Mouse (Mus musculus) cerebellum, postnatal 14 days (tissue): ENCODE results near the gene Gstm4.
A peak's percentile ranks its signal among the peaks of the same experiment; 100 is the strongest.
"Not testable (repeated sequence)": the region's sequence is repeated elsewhere in the genome, so short reads cannot be mapped to it uniquely, and the experiment has no call there.

ENCODE experiments used
- DNase-seq, 2 experiments: peaks; one replicate each; pipeline ENCODE4 v3.0.0; 2021; ENCODE audit warnings: mixed read lengths in 2 of 2

Gstm4 gene

DNA sequence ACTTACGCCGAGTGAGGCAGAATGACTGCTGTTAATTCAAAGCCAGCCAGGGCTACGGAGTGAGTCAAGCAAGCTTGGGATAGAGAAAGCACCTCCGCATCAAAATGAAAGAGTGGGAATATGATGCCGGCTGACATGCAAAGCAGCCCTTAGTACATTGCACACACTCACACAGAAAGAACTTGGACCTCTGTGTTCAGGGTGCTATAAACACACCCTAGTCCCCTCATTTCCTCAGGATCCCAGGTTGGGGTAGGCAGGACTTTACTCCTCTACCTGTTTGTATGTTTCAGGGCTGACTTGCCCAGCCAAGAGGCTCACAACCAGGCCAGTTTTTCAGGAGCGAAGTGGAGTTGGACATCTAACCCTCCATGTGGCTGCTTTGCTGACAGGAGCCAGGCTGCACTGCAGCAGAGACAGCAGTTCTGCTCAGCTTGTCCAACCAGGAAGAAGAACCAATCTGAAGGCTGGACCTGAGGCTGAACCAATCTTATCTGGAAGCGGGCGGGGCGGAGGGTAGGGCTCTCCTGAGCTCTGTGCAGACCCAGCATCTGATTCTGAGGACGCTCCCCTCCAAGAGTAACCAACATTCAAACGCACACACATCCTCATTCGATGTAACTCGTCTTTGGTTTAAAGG, 24.7 kb upstream of the Gstm4 start:
- no peak for DNase-seq

DNA sequence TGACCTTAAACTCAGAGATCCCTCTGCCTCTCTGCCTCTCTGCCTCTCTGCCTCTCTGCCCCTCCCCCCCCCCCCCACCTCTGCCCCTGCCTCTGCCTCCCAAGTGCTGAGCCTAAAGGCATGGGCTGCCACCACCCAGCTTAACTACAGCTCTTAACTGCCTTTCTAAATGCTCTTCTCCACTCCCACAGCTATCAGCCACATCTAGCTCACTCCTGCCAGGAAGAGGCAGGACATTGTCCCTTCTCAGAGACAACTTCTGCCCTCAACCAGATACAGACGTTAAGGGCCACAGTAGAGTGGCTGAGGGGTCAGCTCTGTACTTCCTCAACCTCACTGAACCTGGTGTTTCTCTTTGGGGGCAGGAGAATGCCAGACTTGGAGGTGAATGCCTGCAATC, 24.1 kb upstream of the Gstm4 start:
- DNase-seq = no peak

DNA sequence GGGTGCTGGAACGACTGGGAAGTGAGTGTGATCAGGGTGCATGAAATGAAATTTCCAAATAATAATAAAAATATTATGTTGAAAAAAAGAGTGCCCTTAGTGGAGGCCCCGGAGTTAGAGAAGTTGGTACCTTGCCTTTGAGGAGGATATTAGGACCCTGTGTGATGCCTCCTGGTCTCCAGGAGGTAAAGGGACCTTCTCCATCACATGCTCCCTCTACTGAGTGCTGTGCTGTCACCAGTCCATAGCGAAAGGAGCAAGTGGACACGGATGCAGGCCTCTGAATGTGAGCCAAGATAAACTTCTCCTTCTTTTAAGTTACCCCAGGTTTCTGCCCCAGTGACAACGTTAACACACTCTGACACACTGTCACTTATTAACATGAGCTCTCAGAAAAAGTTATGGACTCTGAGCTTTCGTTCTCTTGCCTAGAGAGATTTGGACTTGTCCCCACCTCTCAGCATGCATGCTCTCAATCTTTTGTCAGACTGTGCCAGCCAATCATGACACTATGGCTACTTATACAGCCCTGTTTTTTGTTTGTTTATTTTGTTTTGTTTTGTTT, 22.8 kb upstream of the Gstm4 start:
- DNase-seq = no peak

DNA sequence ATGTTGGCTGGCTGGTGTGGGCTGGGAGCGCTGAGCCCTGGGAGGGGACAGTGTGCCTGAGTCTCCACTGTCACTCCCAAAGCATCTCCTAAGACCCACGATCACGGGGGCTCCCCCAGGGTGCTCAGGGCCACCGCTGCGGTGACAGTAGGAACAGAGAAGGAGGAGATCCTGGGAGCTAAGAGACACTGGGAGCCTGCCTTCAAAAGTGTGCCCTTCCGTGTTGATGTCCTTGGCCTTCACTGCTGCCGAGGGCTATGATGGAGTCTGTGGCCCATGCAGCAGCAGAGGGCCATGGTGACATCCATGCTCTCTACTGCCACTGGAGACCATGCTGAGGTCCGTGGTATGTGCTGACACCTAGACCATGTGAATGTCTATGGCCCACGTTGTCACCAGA, 20.9 kb upstream of the Gstm4 start:
- no peak for DNase-seq

DNA sequence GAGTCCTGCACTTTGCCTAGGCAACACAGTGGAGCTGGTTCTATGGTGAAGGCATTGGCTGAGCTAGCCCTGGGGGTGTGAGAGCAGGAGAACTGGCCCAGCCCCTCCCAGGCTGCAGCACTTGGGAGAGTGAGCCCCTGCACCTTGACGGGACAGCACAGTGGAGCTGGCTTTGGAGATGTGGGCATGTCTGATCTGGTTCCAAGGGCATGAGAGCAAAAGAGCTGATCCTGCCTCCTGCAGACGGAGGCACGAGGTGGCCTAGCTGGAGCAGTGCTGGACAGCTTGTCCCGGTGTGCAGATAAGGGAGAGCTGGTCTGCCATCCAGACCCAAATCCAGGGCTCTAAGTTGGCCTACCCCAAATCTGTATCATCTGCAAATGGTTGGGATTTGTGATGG, 20.0 kb upstream of the Gstm4 start:
- DNase-seq = no peak

DNA sequence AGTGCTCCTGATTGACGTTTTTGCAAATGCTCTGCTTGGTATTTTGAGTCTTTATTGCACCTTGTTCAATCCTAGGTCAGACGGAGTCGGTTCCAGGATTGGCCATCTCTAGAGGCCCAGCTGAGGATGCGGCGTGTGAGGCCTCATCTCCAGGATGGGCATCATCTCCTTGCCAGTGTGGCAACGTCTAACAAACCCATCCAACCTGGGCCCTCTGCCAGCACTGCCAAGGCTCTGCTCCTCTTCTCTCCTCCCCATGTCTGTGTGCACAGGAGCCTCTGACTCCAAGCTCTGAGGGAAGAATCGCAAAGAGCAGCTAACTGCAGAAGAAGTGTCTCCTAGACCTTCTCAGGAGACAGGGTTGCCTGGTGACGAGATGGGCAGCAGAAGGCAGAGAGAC, 18.0 kb upstream of the Gstm4 start:
- peak in 1 of 2 experiments; percentile 35 for DNase-seq

DNA sequence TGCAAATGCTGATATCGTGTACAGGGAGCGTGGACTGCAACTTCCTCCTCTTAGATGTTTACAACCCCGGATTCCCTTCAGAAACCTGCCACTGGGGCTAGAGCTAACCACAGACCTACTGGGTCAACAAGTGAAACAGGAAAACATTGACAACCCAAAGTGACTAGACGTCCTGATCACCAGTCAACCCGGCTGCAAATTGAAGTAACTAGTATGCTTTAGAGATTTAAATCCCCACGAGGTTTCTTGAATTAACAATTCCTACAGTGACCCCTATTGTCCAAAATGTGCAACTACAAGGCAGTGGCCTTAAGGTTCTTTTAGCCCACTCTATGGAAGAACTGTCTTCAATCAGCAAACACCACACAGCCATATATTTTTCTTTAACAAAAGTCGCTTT, 16.7 kb upstream of the Gstm4 start:
- DNase-seq = peak; percentile 74 to 78

DNA sequence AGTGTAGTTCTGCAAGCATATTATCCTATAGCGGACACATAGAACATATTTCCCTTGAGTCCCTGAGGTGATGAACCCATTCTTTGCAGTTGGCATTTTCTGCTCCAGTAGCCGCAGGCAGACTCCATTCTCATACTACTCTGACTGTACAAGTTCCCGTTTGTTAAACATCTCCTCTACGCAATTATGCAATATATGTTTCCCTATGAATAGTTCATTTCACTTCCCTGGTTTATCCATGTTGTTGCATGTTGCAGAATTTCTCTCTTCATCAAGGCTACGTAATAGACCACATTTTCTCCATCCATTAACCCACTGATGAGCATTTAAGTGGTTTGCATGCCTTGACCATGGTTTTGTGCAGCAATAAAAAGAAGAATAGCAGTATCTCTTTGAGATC, 5.8 kb upstream of the Gstm4 start:
- no peak for DNase-seq

DNA sequence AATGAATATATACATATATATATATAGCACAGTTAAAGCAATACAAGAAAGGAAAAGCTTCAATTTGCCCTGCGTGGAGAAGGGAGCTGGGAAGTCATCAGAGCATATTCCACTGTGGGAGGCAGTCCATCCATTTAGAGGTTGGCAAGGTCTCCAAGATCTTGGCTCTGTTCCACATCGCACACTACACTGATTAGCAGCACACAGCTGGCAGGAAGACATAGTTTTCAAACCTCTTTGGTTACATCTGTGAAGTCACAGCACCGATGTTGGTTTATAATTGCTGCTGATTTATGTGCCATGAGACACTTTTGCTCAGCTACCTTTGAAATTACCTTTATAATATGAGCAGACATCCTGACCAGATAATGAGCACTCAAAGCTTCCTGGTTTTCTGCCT, 3.6 kb upstream of the Gstm4 start:
- DNase-seq = no peak

DNA sequence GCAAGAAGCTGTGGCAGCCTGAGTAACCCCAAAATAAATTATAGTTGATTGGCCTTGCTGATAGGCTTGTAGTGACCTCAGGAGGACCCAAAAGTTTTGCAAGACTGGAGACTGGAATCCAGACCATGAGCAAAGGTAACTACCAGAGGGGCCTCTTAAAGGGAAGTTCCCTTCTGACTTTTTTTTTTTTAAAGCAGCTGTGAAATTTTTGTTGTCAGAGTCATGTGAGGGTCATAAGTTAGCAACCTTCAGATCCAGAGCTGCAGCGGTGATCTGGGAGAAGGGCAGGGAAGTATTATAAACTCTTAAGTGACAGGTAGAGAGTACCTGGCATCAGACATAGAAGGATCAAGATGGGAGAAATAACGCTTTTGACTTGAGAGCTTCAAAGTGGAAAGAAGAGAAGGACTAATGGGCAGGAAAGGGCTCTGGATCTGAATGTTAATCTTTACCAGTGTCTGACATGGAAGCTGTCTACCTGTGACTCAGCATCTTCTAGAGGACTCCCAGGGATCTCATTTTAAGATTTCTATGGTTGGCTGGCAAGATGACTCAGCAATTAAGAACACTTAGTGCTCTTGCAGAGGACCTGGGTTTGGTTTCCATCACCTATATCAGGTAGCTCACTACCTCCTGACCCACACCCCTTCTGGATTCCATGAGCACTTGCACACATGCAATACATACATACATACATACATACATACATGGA, 2.4 kb upstream of the Gstm4 start:
- no peak for DNase-seq

DNA sequence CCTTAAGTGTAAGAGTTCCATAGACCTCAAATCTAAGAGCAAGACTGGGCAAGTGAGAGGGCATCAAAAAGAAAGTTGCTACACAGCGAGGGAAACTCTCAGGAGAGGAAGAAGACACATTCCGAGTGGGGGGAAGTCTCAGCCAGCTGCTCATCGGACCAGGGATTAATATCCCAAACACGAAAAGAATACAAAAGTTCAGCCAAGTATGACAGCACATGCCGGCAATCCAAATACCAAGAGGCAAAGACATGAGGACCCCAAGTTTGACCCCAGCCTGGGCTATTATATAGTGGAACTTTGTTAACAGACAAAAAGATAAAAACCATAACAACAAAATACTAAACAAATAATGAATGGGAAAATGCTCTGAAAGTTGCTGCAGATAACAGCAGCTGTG, 11.5 kb downstream of the Gstm4 start:
- no peak for DNase-seq

DNA sequence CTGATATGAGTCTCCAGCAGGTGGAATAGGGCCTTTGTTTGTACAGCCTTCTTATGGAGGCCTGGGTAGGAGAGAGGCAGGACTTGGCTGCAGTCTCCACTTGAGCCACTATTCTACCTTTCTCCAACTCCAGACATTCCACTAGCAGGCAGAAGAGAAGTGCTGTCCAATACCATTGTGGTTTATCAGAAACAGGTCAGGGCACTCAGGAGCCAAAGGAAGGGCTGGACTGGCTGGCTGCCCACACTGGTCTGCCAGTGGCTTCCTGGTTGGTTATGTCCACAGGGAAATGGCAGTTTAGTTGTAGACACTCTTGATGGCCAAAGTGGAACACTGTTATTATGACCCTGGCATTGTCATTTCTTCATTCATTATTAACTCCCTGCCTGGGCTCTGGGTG, 12.6 kb downstream of the Gstm4 start:
- DNase-seq = no peak

DNA sequence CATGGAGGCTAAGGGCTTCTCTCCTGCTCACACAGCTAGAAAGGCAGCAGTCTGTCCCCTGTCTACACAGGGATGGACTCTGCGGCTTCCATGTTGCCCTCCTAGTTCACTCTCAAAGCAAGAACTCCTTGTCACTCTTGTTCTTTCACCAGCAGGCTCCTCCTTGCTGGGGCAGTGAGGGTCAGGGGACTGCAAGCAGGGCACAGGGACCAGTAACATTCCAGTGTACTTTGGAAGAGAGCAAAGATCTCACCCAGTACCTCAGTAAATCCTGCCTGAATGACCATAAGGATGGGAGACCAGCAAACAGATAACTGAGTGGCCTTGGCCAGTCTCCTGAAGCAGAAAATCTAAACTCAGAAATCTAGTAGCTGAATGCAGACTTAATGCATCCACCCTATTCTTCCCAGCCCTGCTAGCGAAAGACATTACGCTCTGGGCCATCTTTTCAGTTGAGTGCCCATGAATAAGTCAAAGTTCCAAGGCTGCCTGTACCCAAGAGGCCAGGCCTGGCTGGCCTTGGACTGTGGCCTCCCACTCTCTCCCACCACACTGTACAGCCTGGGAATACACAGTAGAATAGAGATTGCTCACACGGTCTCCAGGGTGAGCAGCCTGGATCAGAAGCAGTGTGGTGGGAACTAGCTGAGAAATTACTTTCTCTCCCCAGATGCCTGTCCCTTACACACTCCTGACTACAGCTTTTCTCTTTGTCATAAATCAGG, 15.9 kb downstream of the Gstm4 start:
- no peak for DNase-seq

DNA sequence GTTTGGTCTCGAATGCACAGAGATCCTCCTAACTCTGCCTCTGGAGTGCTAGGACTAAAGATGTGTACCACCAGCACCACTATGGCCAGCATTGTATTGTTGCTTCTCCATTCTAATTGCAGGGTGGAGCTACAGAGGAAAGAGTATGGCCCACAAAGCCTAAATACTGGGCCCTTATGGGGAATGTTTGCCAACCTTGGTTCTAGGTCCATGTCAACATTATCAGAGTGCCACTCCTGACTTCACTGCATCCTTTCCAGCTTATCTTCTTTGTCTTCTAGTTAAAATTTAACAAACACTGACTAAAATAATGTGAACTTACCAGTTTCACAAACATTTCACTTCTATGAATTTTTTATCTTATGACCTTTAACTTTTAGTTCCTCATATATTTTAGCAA, 18.1 kb downstream of the Gstm4 start:
- no peak for DNase-seq

DNA sequence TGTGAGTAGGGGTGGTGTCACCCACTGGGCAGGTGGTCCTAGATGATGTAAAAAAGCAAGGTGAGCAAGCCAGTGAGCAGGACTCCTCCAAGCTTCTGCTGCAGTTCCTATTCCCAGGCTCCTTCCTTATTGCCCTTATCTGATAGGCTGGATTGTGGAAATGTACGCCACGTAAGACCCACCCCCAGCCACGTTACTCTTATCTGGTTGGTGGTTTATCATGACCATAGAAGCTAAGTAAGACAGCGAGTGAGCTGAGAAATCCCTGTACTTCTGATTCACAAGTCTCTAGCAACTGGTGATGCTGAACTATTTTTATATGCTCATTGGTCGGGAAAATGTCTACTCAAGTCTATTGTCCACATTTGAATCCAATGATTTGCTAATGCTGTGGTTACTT, 18.6 kb downstream of the Gstm4 start:
- DNase-seq = no peak

DNA sequence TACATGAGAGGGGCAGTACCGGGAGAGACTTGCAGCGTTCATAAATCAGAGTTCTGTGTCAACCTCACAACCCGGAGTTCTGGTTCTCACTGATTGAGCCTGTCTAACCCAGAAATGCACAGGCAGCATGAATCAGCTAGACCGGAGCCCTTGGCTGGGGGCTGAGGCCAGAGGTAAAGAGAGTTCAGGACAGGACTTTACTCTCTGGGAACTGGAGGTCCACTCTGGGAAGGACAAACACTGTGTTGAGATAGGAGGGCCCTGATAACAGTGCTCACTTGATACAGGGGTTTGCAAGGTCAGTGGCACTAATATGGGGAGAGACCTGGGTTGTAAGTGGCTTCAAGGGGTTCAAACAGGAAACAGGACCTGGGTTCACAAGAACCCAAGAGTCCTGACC, 19.4 kb downstream of the Gstm4 start:
- no peak for DNase-seq

DNA sequence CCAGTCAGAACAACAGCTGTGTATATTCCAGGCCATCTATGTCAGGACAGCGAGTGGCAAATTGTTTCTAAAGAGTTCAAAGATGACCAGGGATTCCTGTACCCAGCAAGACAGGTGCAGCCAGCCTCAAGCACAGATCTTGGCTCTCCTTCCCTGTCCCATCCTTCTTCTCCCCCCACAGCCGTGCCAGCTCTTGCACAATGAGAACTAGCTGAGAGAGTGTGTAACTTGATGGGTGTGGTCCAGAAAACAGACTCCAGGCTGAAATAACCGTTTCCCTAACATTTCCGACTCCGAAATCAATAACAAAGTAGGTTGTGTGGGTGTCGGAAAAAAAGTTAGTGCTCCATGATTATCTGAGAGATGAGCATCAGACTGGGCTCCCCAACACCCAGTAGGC, 22.0 kb downstream of the Gstm4 start:
- DNase-seq = no peak

DNA sequence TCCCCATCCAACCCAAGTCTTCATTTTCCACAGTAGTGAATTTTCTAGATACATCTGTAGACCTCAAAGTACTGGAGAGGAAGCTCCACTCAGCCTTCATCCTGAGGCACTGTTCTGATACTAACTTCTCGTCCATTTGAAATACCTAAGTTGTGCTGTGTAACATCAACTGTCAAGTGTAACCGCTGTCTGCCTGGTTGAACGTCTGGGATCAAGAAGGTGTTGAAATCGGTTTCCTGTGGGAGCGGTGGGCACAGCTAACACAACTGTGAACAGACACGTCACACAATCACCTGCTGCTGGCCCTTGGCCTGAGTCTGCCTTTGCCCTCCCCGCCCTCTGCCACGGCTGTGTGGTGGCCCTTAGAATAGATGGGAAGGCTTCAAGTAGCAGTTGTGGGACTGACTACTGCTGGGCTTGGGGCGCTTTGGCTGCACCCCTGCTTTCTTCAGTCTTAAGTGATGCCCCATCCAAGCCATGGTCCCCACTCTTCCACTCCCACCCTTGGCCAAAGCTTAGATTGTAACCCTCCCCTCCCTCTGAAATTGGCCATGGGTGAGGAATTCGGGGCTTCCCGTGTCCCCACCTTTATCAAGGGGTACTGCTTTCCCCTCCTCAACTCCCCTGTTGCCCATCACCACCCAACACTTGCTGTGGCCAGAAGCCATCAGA, 24.2 kb downstream of the Gstm4 start:
- DNase-seq = not testable (repeated sequence)

DNA sequence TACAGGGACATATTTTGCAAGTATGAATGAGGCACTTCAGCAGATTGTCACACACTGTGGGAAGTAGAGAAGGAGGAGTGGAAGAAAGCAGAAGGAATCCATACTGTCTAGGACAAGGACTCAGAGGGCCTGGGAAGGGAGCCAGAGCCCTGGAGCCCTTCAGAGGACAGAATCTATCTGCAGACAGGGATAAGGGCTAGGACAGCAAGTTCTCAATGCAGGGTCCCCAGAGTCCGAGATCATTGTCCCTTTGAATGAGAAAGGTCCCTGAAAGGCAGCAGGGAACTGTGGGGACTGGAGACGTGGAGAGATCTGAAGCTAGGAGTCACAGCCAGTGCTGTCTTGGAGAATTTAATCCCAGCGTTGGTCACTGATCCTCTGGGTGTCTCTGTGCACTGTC, 25.5 kb downstream of the Gstm4 start:
- DNase-seq = not testable (repeated sequence)

DNA sequence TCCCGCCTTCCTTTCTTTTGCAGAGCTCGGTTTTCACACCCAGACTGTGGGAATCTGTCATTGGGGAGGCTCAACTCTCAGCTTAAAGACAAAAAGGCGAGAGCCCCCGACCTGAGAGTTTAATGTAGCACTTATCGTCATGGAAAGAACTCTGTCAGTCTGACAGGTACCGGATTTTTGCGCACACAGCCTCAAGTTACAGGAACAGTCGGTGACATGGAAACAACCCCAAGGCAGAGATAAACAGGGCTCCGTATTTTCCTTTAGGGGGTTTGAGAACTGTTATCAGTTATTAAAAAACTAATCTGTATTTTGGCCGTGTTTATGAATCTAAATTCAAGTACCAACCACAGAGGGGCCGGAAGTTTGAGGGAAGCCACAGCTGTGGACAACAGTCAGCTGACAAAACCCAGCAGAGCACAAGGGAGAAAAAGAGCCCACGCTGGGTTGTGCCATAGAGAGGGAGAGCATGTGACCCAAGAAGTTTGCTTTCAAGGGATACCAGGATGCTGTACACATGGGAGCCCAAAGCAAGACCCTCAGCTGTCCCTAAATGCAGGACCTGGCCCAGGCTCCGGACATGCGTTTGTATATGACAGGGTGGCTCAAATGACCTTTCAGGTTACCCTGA, 26.4 kb downstream of the Gstm4 start:
- DNase-seq = no peak

DNA sequence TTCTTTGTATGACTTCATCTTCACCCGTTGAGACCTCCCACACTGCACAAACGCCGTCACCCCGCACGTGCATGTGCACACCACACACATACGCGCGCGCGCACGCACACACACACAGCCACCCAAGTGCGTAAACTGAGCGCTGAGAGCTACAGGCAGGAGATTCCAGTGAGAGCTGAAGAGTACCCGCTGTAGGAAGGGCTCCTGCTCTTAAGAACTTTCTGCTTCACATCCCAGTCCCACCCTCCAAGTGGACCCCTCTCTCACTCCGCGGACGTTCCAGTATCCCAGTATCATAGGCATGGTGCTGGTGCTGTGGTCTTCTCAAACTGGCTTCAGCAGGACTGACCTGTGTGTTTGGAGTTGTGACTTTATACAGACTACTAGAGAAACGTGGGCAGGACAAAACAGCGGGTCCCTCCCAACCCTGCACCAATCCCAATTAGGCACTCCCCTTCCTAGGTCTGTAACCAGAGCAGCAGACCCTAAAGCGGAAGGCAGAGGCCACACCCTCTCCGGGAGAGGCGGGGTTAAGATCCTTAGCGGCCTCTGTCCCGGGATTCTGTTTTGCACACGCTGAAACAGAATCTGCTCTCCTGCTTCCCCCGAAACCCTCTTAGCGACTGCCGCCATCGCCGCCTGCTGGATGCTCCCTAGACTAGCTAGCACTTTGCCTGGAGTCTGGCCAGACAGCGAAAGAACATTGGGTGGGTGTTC, 27.1 kb downstream of the Gstm4 start, which contains the start of gene Gstm1:
Gene Gstm1, minus strand, starts transcription at position 501 of the 717 bp plus-strand sequence.
- DNase-seq = peak; percentile 91 to 96

DNA sequence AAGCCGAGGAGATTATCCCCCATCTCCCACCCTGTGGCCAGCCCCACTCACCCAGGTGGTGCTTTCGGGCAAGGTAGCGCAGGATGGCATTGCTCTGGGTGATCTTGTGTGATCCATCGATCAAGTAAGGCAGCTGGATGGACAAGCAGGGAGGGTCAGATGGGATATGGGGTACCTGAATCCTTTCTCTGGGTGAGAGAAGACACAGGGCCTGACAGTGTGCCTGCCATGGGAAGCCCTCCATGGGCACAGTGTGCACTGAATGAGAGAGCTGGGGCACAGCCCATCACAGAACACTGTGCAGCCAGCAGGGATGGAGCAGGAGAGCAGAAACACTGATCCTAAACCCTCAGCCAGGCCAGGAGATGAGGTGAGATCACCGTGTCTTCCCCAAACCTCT, 28.2 kb downstream of the Gstm4 start:
- DNase-seq = not testable (repeated sequence)
